Mouse (Mus musculus) hindbrain, embryonic 11.5 days (tissue): ENCODE data around the gene Kng2. TPM values are rescaled to one million over a fixed set of nuclear protein-coding genes. Genes with fewer than 3 reads are reported as not detected.

Experiments
- ATAC-seq: fragments of 200-750 bp; cut with Nextera tagmentation; 2 replicates; pipeline ENCODE4 v1.8.0; 2017; ENCODE audit warnings: mild to moderate bottlenecking, moderate TSS enrichment, moderate library complexity; ENCODE audit not compliant: low FRiP score
- DNase-seq: peaks from one replicate; pipeline ENCODE4 v3.0.0-alpha.2; 2015; ENCODE audit warnings: low spot score
- H3K27ac ChIP-seq: fragments of 300-500 bp; sonication (generic); 2 replicates; pipeline ENCODE4 v1.5.1; 2014; ENCODE audit warnings: mild to moderate bottlenecking, low read depth, low read length
- H3K27me3 ChIP-seq: fragments of 300-500 bp; sonication (generic); 2 replicates; pipeline ENCODE4 v1.6.1; 2014; ENCODE audit warnings: mild to moderate bottlenecking, low read length, moderate library complexity, mixed read lengths; ENCODE audit not compliant: control insufficient read depth, insufficient read depth
- H3K36me3 ChIP-seq: fragments of 300-500 bp; sonication (generic); 2 replicates; pipeline ENCODE4 v1.6.1; 2014; ENCODE audit warnings: mild to moderate bottlenecking, low read length, moderate library complexity, mixed read lengths; ENCODE audit not compliant: control insufficient read depth, insufficient read depth
- H3K4me1 ChIP-seq: fragments of 300-500 bp; sonication (generic); replicated peaks from 2 replicates; pipeline ENCODE4 v1.6.1; 2014; ENCODE audit warnings: low read length, mixed read lengths; ENCODE audit not compliant: control insufficient read depth, insufficient read depth
- H3K4me2 ChIP-seq: fragments of 300-500 bp; sonication (generic); replicated peaks from 2 replicates; pipeline ENCODE4 v1.6.1; 2014; ENCODE audit warnings: mild to moderate bottlenecking, low read depth, low read length
- H3K4me3 ChIP-seq: fragments of 300-500 bp; sonication (generic); 2 replicates; pipeline ENCODE4 v1.5.1; 2014; ENCODE audit warnings: low read depth, low read length
- H3K9ac ChIP-seq: fragments of 300-500 bp; sonication (generic); 2 replicates; pipeline ENCODE4 v1.6.1; 2014; ENCODE audit warnings: low read depth, low read length
- H3K9me3 ChIP-seq: fragments of 300-500 bp; sonication (generic); 2 replicates; pipeline ENCODE4 v1.6.1; 2016; ENCODE audit warnings: low read length; ENCODE audit not compliant: control insufficient read depth
- WGBS: fragments of 180-500 bp; shearing (Covaris S2); extraction: QIAGEN DNeasy Blood & Tissue Kit; methylation state at CpG from one replicate; pipeline ENCODE4 v1.1.7; 2014; 5-methylcytosine and 5-hydroxymethylcytosine counted together
- polyA plus RNA-seq: library from polyadenylated mRNA; unstranded; fragments of >200 nt; fragmentation: Nextera tagmentation; extraction: Ambion mirVana; gene quantifications from 2 replicates; pipeline ENCODE4 v1.2.1, GENCODE M21; 2014

The Kng2 gene
- polyA plus RNA-seq, 1 experiment from 2014 or later, result not detected

DNA sequence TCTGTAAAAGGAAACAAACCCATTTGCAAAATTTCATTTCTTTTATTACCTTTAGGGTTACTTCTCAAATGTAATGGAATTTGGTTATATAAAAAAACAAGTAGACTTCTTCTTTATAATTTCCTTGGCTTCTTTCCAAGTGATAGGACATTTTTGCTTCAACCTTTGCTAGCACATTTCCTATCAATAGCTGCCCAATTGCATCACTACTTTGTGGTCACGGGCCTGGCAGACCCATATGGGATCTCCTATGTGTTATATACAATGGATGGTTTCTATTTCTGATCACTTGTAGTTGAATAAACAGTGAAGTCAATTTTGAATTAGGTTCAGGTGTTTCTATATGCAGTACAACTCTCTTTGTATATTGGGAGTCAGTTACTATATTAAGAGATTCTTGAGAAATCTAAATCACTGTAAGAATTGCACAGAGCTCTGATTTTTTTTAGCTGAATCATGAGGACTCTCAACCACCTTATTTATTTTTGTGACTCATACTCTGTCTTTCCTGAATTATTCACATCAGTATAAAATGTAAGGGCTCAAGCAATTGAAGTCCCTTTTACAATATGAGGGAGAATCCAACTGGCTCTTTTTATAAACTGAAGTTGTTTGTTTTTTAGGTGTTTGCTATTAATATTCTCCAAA lies 61.8 kb downstream of the Kng2 start:
- H3K27me3 ChIP-seq, result no peaks in the 10 kb centered on the region
- no peak overlapping the region for H3K4me2 ChIP-seq
- no peak overlapping the region for H3K4me3 ChIP-seq
- no peaks in the 10 kb centered on the region for H3K4me1 ChIP-seq
- H3K36me3 ChIP-seq, result no peaks in the 10 kb centered on the region
- no peak for DNase-seq
- H3K9me3 ChIP-seq, result no peaks in the 10 kb centered on the region
- H3K27ac ChIP-seq, result no peak overlapping the region
- 84% methylated on average over 1 of the region's 1 CpGs for WGBS
- no peak overlapping the region for H3K9ac ChIP-seq
- no peak for ATAC-seq

- ATAC-seq, result no peak
Measured at GRCm38 (mm10) chr16:22963293-22963692, 66.0 kb downstream of the Kng2 start.

DNA sequence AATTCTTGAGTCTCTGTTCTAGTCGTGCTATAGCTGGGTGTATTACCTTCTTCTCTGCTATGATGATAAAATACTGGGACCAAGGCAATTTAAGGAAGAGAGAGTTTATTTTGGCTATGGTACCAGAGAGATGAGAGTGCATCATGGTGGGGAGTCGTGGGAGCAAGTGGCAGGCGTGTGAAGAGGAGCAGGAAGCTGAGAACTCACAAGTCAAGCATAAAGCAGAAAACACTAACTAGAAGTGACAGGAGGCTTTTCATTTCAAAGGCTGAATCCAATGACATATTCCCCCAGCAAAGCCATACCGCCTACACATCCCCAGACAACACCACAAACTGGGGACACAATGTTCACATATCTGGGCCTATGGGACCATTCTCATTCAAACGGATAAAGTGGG lies 67.0 kb downstream of the Kng2 start:
- no peaks in the 10 kb centered on the region for H3K4me1 ChIP-seq
- no peaks in the 10 kb centered on the region for H3K36me3 ChIP-seq
- ATAC-seq (no peak), DNase-seq (no peak)
- 83% methylated on average over 5 of the region's 5 CpGs for WGBS
- no peak overlapping the region for H3K4me2 ChIP-seq
- no peak overlapping the region for H3K27ac ChIP-seq
- no peak overlapping the region for H3K4me3 ChIP-seq
- H3K9me3 ChIP-seq, result no peaks in the 10 kb centered on the region
- no peaks in the 10 kb centered on the region for H3K27me3 ChIP-seq
- H3K9ac ChIP-seq, result no peak overlapping the region

More at GRCm38 (mm10) chr16:22963293-22963692, 66.0 kb downstream of the Kng2 start:
- H3K9me3 ChIP-seq, result no peaks in the 10 kb centered on the region
- H3K4me2 ChIP-seq, result no peak overlapping the region
- no peaks in the 10 kb centered on the region for H3K27me3 ChIP-seq
- H3K27ac ChIP-seq, result no peak overlapping the region
- H3K4me3 ChIP-seq, result no peak overlapping the region
- H3K9ac ChIP-seq, result no peak overlapping the region
- DNase-seq, result no peak
- no peaks in the 10 kb centered on the region for H3K36me3 ChIP-seq
- H3K4me1 ChIP-seq, result no peaks in the 10 kb centered on the region

DNA sequence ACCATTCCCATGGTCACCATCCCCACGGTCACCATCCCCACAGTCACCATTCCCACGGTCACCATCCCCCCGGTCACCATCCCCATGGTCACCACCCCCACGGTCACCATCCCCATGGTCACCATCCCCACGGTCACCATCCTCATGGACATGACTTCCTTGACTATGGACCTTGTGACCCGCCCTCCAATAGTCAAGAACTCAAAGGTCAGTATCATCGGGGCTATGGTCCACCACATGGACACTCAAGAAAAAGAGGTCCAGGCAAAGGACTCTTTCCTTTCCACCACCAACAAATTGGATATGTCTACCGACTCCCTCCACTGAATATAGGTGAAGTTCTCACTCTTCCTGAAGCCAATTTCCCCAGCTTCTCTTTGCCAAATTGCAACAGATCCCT lies 68.2 kb downstream of the Kng2 start:
- no peak overlapping the region for H3K4me2 ChIP-seq
- H3K27me3 ChIP-seq, result no peaks in the 10 kb centered on the region
- ATAC-seq, result no peak
- WGBS, result 94% methylated on average over 8 of the region's 8 CpGs
- no peaks in the 10 kb centered on the region for H3K36me3 ChIP-seq
- H3K27ac ChIP-seq, result no peak overlapping the region
- no peak overlapping the region for H3K4me3 ChIP-seq
- no peak for DNase-seq
- H3K9me3 ChIP-seq, result no peaks in the 10 kb centered on the region
- H3K4me1 ChIP-seq, result no peaks in the 10 kb centered on the region
- H3K9ac ChIP-seq, result no peak overlapping the region

DNA sequence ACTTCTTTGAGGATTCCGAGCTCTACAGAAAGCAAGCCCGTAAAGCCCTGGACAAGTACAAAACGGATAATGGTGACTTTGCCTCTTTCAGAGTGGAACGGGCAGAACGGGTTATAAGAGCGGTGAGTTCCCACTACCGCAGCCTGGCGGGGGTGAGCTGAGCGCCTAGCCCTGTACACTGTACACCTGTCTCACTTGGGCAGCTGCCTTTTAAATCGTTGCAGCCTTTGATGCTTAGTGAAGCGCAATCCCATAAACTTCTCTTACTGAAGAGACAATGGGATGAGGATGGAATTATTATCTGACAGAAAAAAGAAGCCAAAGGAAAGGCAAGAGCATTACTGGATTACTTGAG lies 73.2 kb downstream of the Kng2 start:
- peak overlapping the region; percentile 12; the same call in 1 of the 2 replicates for H3K4me2 ChIP-seq
- no peak overlapping the region for H3K9ac ChIP-seq
- no peaks in the 10 kb centered on the region for H3K36me3 ChIP-seq
- WGBS, result 67% methylated on average over 11 of the region's 11 CpGs
- H3K27ac ChIP-seq, result peak overlapping the region; percentile 38
- no peaks in the 10 kb centered on the region for H3K9me3 ChIP-seq
- H3K4me1 ChIP-seq, result no peaks in the 10 kb centered on the region
- DNase-seq (no peak), ATAC-seq (peak; percentile 54)
- no peaks in the 10 kb centered on the region for H3K27me3 ChIP-seq
- H3K4me3 ChIP-seq, result no peak overlapping the region

DNA sequence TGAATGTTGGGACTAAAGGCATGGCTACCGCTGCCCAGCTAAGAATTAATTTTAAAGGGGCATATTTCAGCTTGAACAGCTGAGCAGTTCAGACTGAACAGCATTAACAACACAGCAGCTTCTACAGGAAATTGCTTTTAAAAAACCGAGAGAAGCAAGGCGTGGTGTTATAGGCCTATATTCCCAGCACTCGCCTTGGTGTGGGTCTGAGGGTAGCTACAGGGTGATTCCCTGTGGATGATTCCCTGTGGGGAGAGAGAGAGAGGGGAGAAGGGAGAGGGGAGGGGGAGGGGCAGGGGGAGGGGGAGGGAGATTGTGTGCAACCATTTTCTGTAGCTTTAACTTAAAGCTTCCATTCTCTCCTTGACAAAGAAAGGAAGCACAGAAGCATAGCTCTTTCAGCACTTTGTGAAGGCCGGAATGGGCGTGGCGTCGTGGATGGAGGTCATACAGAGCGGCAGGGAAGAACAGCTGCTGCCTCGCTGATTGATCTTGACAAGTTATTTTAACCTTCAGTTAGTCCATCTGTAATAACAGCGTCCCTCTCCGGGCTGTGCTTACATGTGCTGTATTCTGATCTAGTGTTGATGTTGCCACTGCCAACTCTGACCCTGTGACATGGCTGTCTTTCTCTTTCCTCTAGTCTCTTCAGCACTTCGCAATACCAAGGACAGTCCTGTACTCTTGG lies 73.7 kb downstream of the Kng2 start:
- Histone ChIP-seq H3K9me3 (no peaks in the 10 kb centered on the region), H3K9ac (no peak overlapping the region), H3K27me3 (no peaks in the 10 kb centered on the region), H3K4me1 (no peaks in the 10 kb centered on the region), H3K27ac (peak overlapping the region; percentile 38), H3K36me3 (no peaks in the 10 kb centered on the region), H3K4me3 (no peak overlapping the region), H3K4me2 (peak overlapping the region; percentile 12; the same call in 1 of the 2 replicates)
- peak; percentile 78 for DNase-seq
- ATAC-seq, result peak; percentile 84
- WGBS, result 30% methylated on average over 13 of the region's 13 CpGs

DNA sequence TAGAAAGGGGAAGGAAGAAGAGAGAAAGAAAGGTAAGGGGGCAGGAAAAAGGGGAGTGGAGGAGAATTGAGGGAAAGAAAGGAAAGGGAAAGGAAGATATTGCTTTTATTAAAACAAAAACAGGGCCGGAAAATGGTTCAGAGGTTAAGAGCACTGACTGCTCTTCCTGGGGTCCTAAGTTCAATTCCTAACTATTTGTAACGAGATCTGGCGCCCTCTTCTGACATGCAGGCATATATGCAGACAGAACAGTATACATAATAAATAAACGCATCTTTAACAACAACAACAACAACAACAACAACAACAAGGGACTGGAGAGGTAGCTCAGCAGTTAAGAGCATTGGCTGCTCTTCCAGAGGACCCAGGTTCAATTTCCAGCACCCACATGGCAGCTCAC lies 76.2 kb downstream of the Kng2 start:
- DNase-seq (no peak), ATAC-seq (no peak)
- no peaks in the 10 kb centered on the region for H3K9me3 ChIP-seq
- no peak overlapping the region for H3K4me3 ChIP-seq
- no peaks in the 10 kb centered on the region for H3K36me3 ChIP-seq
- 46% methylated on average over 4 of the region's 4 CpGs for WGBS
- H3K4me2 ChIP-seq, result no peak overlapping the region
- no peak overlapping the region for H3K27ac ChIP-seq
- H3K4me1 ChIP-seq, result no peaks in the 10 kb centered on the region
- no peaks in the 10 kb centered on the region for H3K27me3 ChIP-seq
- no peak overlapping the region for H3K9ac ChIP-seq

DNA sequence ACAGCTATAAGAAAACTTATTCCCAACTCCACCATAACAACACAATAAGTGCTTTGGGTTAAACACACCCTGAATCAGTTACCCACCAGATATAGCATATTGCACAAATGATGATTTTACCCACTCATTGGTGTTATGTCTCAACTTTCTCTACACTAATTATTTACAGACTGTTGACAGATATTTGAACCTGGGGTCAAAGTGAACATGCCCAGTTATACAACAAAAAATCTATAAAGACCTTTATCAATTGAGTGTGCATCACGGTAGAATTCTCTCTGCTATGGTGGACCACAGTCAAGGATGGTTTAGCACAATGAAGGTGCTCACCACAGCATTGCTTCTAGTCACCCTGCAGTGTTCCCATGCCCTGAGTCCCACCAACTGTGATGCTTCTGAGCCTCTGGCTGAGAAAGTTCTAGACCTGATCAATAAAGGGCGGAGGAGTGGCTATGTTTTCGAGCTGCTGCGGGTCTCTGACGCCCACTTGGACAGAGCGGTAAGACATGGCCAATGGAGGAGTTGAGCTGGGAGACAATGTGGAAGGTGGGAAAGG lies 78.4 kb downstream of the Kng2 start, which contains the start of gene Hrg:
TSS of gene Hrg (plus strand) at position 233 of the 556 bp plus-strand sequence.
- Histone ChIP-seq H3K4me1 (no peaks in the 10 kb centered on the region), H3K36me3 (no peaks in the 10 kb centered on the region), H3K27me3 (no peaks in the 10 kb centered on the region), H3K9ac (no peak within 1 kb of the TSS), H3K9me3 (no peaks in the 10 kb centered on the region), H3K4me3 (no peak within 1 kb of the TSS), H3K27ac (no peak within 1 kb of the TSS), H3K4me2 (no peak within 1 kb of the TSS)
- ATAC-seq (no peak), DNase-seq (no peak)
- 96% methylated on average over 6 of the region's 6 CpGs for WGBS

DNA sequence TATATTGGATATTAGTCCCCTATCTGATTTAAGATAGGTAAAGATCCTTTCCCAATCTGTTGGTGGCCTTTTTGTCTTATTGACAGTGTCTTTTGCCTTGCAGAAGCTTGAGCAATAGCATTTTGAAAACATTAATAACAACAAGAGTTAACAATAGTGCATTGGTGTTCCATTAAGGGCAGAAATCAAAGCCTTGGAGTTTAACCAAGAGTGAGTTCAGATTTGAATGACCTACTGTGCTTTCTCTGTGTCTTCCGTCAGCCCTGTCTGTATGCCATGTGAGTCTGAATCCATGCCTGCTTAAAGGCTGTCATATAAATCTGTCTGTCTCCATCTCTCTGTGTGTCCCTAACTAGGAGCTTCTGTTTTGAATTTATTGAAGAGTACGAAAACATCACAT lies 81.9 kb downstream of the Kng2 start:
- no peaks in the 10 kb centered on the region for H3K9me3 ChIP-seq
- ATAC-seq (no peak), DNase-seq (no peak)
- no peaks in the 10 kb centered on the region for H3K36me3 ChIP-seq
- no peaks in the 10 kb centered on the region for H3K4me1 ChIP-seq
- H3K4me2 ChIP-seq, result no peak overlapping the region
- no peaks in the 10 kb centered on the region for H3K27me3 ChIP-seq
- no peak overlapping the region for H3K27ac ChIP-seq
- H3K9ac ChIP-seq, result no peak overlapping the region
- 92% methylated on average over 2 of the region's 2 CpGs for WGBS
- H3K4me3 ChIP-seq, result no peak overlapping the region
